ENCODE assay signal across 8 mouse cellular contexts in the genomic region with DNA sequence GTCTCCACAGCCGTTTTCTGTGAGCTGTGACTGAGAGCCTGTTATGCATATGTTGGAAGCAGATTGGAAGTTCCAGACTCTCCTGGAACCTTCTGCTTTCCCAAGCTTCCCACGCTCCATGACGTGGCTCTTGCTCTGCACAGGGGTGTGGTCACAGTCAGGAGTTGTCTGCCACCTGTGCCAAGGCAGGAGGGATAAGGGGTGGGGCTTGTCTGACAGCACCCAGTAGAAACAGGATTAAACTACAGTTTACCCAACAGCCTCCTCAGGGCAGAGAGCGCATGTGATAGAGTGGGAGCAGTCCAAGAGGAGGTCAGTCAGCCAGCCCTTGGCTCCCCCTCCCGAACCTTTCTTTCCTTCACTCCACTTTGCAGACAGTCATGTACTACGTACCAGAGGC. TPM values are rescaled to one million over a fixed set of nuclear protein-coding genes. Genes with fewer than 3 reads are reported as not detected.
A peak's percentile ranks its signal among the peaks of the same experiment; 100 is the strongest.
DNase-seq lines count a peak whose midpoint lies in the region; ATAC-seq lines count a peak whose summit lies in the region.
"Had no signal": no experiment of that assay in that cellular context is flagged by ENCODE, and none has a peak within 500 bp of the region (broad histone marks: within the 10 kb centered on the region; RNA-seq: fewer than 3 reads in every experiment).

No protein-coding gene starts in this region.

- H3K4me1 ChIP-seq in stomach, embryonic 14.5 days (ENCODE audit: control insufficient read depth, insufficient read depth, low read length): peaks cover 17% of the 10 kb centered on the region

- whole genome bisulfite sequencing in stomach, embryonic 14.5 days: 43% methylated on average over 6 of the region's 6 CpGs

- no peak overlapping the region for H3K27ac ChIP-seq in stomach, embryonic 14.5 days (ENCODE audit: low read length)
- H3K27ac ChIP-seq: liver, embryonic 13.5 days had no signal

- peak; percentile 46; the same call in 1 of the 2 replicates for ATAC-seq in stomach, embryonic 14.5 days (ENCODE audit: insufficient number of reproducible peaks, insufficient read depth, low FRiP score, low read depth)

- H3K9ac ChIP-seq in stomach, embryonic 14.5 days (replicated peaks; ENCODE audit: low read depth, low read length): no peak overlapping the region
- H3K9ac ChIP-seq: liver, embryonic 13.5 days had no signal

- intact Hi-C loops in left cerebral cortex, postnatal 14 days (cut with DNase I): no loop called here

- no peaks in the 10 kb centered on the region for H3K36me3 ChIP-seq in stomach, embryonic 14.5 days (ENCODE audit: control insufficient read depth, insufficient read depth, low read length)
- H3K36me3 ChIP-seq: liver, embryonic 13.5 days had no signal

- no peak overlapping the region for H3K4me2 ChIP-seq in stomach, embryonic 14.5 days (replicated peaks; ENCODE audit: low read depth, low read length)
- H3K4me2 ChIP-seq: liver, embryonic 13.5 days had no signal

- peak; percentile 49 to 78 for DNase-seq in urinary bladder, adult 18-20 months (ENCODE audit: low spot score in 2 of 2)
- DNase-seq in urinary bladder, adult 2 months (ENCODE audit: low spot score): no peak
- peak; percentile 70 to 88 for DNase-seq in frontal cortex, postnatal 36 days (ENCODE audit: low spot score in 2 of 2)
- DNase-seq in kidney, adult 11 months: peak; percentile 96
- DNase-seq in left cerebral cortex, postnatal 14 days (ENCODE audit: low spot score in 2 of 2): peak; percentile 68 to 83
- no peak for DNase-seq in spleen, adult 12 weeks (ENCODE audit: low spot score)
- DNase-seq: liver, embryonic 13.5 days had no signal

- H3K27me3 ChIP-seq in stomach, embryonic 14.5 days (ENCODE audit: control insufficient read depth, insufficient read depth, low read length): no peaks in the 10 kb centered on the region
- H3K27me3 ChIP-seq: liver, embryonic 13.5 days had no signal

- no peaks in the 10 kb centered on the region for H3K9me3 ChIP-seq in stomach, embryonic 14.5 days (ENCODE audit: control insufficient read depth, low read depth, low read length)
- H3K9me3 ChIP-seq: liver, embryonic 13.5 days had no signal

- no peak overlapping the region for H3K4me3 ChIP-seq in stomach, embryonic 14.5 days (ENCODE audit: low read depth, low read length)
- H3K4me3 ChIP-seq: liver, embryonic 13.5 days had no signal

RNA-seq across cellular contexts. Expression of a gene that starts 43.1 kb away (rescaled TPM):
- polyA plus RNA-seq in urinary bladder, adult 2 months (2012; rRNA removed): 4,146 and 6,672 TPM in 2 replicates
- total RNA-seq in left cerebral cortex, postnatal 14 days (2021): 10 to 100 TPM; 24.1 to 24.2 TPM
- polyA plus RNA-seq in stomach, embryonic 14.5 days (2014; fragmentation: Nextera tagmentation; extraction: Ambion mirVana): 1,732 and 1,736 TPM in 2 replicates

Comparison
In these comparisons a context has a peak if more than half of its experiments do, and no peak if none do; other contexts are left out.
1. DNase-seq: peak in urinary bladder, adult 18-20 months (2 of 2), frontal cortex, postnatal 36 days (2 of 2), kidney, adult 11 months (single experiment) and left cerebral cortex, postnatal 14 days (2 of 2); none in urinary bladder, adult 2 months (single experiment) and spleen, adult 12 weeks (single experiment).